Mouse (Mus musculus) splenic B cell, adult 2 months (primary cell): Measurements from ENCODE around the gene Ube2u.
"Not testable (repeated sequence)": the region's sequence is repeated elsewhere in the genome, so short reads cannot be mapped to it uniquely, and the experiment has no call there.

Experiments
- DNase-seq: peaks from one replicate; pipeline ENCODE4 v3.0.0-alpha.2; 2011; ENCODE audit warnings: low read depth, low spot score
- H3K27me3 ChIP-seq: 2 replicates; pipeline ENCODE4 v1.6.1; 2012; ENCODE audit warnings: mild to moderate bottlenecking, low read length, moderate library complexity, mixed read lengths; ENCODE audit not compliant: control insufficient read depth, poor library complexity, insufficient read depth, severe bottlenecking
- H3K36me3 ChIP-seq: 2 replicates; pipeline ENCODE4 v1.6.1; 2012; ENCODE audit warnings: mild to moderate bottlenecking, low read length, moderate library complexity, mixed read lengths; ENCODE audit not compliant: control insufficient read depth, poor library complexity, insufficient read depth, severe bottlenecking

The Ube2u gene

DNA sequence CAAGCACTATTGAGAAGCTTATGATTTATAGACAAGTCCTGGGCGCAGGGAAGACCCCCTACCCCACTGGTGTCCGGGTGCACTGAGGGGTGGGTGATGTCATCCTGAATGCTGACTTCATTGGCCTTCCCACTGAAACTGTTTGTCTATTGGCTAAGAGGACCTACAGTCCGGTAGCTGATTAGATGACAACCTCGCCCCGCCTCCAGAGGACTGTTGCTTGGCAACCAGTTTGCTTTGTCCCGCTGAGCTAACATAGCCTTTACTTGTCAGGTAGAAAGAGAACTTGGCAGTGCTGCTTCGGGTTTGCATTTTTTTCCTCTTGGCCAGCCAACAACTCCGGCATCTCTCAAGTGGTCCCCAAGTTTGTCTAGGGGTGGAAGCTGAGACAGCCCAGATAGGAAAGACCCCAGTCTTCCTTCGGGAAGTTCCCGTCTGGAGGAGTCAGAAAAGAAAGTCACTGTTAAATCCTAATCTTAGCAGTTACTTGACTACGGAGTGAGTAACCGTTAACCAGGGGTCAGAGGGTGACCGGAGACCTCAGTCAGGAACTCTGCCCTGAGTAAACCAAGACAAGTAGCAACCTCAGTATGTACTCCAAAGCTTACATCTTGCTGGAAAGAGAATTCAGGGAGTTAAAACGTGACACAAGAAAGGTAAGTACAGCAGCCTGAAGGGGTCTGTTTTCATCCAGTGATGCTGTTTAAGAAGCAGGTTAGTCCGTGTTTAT, at the start of gene Ube2u:
Gene Ube2u (plus strand): TSS at position 258 of the 730 bp plus-strand sequence.
- DNase-seq = no peak
- no peaks in the 10 kb centered on the region for H3K36me3 ChIP-seq
- H3K27me3 ChIP-seq = no peaks in the 10 kb centered on the region

DNA sequence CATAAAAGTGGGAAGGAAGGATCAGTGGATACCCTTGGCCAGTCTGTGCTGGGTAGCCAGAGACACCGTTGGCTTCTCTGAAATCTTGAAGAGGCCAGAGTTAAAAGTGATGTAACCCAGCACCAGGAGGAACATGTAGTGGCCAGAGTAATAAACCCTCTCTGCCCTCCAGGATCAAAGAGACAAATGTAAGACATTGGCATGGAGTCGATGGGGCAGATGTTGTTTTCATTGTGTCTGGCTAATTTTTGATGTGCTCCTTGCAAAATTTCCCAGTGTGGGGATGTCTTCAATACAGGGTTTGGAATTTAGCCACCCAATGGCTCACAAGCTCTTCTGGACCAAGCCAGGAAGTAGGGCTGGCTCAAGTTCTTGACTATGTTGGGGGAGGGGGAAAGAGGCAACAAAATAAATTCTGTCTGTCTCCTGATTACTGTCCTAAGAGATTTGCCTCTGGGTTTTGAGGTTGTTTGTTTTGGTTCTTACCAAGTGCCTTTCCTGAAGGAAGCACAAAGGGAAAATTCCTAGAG, 49.2 kb upstream of the Ube2u start:
- Histone ChIP-seq H3K36me3 (no peaks in the 10 kb centered on the region), H3K27me3 (no peaks in the 10 kb centered on the region)
- DNase-seq = no peak

DNA sequence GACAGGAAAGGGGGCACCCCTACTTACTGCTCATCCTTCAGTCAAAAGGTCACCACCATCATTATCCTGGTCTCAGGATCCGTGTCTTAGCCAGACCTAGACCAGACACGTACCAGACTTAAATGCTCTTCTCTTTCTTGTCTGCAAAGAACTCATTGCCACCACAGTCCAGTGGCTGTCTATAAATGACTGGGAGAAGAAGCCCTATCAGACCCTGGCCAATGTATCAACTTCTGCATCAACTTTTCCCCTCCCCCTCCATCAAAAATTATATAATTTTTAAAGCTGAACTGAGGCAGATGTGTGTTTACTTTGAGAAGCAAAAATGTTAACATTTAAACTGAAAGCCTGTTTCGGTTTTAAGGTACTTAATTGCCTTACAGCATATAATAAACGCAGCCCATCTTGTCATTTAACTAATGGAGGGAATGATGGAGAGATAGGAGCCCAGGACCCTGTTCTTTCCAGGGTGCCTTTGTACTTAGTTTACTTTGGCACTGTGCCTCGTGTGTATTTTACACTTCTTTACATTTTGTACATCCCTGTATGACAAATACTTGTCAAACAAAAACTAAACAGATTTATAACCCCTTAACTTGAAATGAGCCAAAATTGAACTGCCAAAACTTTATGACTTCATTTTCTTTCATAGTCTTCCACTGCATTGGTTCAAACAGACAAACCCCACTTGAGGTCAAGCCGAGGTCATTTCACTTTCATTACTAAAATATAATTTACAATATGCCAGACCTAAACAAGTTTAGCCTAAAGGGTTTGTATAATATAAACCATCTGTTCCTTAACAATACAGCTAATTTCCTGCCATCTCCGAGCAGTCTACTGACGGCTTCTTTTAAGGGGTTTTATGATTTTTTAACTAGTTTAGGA, 43.1 kb upstream of the Ube2u start:
- no peak for DNase-seq
- Histone ChIP-seq H3K27me3 (no peaks in the 10 kb centered on the region), H3K36me3 (no peaks in the 10 kb centered on the region)

DNA sequence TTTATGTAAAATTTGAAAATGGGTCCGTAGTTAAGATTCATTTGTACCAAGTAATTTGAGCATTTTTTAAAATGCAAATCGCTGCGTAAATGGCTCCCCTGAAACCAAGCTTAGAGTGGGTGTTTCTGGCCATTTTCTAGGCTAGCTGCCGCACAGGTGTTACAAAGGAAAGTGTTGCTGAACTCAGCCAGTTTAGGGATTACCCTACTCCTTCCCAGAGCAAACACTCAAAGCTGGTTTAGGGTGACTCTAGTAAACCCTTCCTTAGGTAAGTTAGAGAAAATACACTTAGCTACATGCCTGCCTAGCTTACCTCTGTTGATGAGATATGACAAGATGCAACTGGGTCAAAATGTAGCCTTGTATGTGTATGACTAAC, 42.5 kb upstream of the Ube2u start:
- no peak for DNase-seq
- Histone ChIP-seq H3K36me3 (no peaks in the 10 kb centered on the region), H3K27me3 (no peaks in the 10 kb centered on the region)

DNA sequence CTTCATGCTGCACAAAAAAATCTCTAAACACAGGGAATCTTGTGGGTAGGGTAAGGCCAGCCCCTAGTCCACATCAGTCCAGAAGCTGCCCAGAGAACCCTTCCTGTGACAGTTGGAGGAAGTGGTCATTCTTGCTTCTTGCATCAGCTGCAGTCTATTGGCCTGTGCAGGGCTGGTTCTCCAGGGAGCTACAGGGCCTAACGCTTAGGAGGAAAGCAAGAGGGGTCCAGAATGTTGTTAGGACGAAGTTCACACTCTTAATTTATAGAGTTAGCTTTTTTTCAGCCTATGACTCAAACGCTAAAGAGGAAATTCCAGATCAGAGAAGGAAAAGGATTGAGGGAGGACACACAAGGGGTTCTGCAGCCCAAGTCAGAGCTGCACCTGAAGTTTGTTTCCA, 31.8 kb upstream of the Ube2u start:
- no peaks in the 10 kb centered on the region for H3K27me3 ChIP-seq
- no peaks in the 10 kb centered on the region for H3K36me3 ChIP-seq
- DNase-seq = no peak

DNA sequence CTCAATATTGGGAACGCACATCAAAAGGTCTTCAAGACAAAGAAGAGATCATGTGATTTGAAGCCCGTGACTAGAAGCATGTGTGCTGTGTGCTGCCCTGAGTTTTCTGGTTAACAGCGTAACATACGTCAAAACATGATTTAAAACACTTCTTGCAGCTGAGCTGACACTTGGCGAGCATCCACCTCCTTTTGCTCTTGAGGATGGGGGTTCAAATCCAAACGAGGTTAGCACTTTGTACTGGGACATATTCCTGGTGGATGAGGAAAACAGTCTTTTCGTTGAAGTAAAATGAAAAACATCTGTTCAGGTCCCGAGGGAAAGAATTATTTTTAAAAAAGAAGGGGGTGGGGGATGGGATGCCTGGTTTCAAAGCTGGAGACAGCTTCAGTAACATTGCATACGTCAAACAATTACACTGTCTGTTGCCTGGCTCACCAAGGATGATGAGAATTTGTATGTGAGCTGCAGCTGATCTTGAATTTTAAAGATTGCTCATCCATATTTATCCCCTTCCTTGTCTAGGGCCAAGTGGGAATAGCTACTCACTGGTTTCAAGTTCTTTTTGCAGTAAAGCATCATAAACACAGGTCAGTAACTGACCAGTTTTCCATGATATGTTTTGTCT, 16.0 kb upstream of the Ube2u start:
- Histone ChIP-seq H3K36me3 (no peaks in the 10 kb centered on the region), H3K27me3 (no peaks in the 10 kb centered on the region)
- DNase-seq = no peak

DNA sequence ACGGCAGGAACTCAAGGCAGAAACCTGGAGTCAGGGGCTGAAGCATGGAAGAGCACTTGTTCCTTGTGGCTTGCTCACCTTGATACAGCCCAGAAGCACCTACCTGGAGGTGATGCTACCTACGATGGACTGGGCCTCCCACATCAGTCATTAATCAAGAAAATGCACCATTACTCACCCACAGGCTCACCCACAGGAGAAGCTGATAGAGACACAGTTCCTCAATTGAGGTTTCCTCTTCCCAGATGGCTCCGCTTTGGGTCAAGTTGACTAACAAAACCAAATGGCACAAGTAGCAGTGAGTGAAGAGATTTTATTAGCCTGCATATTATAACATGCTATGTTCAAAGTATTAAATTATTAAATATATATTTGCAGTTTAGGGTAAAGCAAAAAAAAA, 9.8 kb downstream of the Ube2u start:
- Histone ChIP-seq H3K27me3 (no peaks in the 10 kb centered on the region), H3K36me3 (no peaks in the 10 kb centered on the region)
- DNase-seq = no peak

DNA sequence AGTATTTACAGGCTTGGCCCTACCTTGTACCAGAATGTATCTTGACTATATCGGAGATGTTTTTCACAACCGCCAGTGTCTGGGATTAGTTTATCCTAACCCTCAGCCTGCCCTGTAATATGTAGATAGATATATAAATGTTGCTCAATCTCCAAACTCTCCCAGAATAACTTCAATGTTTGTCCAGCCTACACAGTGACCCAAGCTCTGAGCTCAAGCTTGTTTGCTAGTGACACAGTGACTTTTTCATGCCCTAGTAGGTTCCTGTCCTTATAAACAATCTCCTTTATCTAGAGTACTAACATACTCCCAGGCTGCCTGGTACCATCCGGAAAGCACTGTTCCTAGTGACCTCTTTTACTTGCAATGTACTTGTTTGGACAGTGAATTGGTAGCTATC, 16.5 kb downstream of the Ube2u start:
- no peaks in the 10 kb centered on the region for H3K36me3 ChIP-seq
- no peaks in the 10 kb centered on the region for H3K27me3 ChIP-seq
- no peak for DNase-seq

DNA sequence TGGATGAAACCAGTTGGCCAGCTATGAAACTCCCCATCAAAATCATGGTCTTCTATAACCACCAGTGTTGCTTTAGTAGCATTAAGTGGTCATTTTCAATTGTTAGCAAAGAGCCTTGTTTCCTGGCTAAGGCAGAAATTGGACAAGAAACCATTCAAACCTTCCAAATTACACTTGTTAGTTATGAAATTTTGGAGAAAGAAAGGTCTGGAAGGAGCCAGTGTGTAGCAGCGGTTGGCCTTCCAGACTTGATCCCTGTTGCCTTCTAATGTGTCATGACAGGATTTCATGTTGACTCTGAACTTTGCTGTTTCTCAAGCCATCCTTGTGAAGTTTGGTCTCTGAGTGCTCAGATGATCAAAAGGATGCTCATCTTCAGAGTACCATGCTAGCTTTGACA, 17.9 kb downstream of the Ube2u start:
- Histone ChIP-seq H3K36me3 (no peaks in the 10 kb centered on the region), H3K27me3 (no peaks in the 10 kb centered on the region)
- DNase-seq = no peak

DNA sequence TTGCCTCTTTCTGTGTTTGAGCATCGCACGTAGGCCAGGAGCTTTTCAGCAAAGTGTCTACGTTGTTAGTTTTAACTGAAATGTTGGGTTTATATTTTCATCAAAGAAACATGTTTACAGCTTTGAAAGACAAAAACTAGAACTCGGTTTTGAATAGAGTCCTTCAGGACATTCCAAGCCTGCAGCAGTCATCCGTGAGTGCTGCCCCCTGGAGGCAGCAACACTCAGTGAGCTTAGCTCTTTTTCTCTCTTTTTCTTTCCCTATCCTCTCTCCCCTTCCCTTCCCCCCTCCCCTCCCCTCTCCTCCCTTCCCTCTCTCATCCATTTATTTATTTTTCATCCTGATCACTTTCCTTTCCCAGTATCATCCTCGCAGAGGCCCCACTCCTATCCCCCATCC, 19.5 kb downstream of the Ube2u start:
- H3K27me3 ChIP-seq = no peaks in the 10 kb centered on the region
- DNase-seq = no peak
- H3K36me3 ChIP-seq = no peaks in the 10 kb centered on the region

DNA sequence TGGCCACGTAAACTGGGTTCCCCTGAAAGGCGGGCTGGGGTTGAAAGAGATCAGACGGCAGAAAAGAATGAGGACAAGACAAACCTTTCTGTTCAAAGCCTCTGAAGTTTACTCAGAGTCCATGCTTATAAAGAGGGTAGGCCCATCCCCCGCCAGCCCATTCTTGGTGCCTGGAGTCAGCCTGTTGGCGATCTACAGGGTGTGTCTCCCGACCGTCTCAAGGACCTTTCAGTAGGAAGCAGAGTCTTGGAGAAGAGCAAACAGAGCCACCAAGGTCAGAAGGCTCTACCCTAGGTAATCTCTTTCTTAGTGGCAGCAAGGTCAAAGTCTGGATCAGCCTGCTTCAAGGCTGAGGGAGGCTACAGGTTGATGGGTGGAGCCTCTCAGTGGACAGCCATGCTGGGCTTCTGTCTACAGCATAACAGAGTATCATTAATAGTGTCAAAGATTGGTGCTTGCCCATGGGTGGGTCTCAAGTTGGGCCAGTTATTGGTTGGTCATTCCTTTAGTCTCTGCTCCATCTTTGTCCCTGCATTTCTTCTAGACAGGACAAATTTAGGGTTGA, 20.5 kb downstream of the Ube2u start:
- H3K27me3 ChIP-seq, DNase-seq, H3K36me3 ChIP-seq: not testable (repeated sequence)

DNA sequence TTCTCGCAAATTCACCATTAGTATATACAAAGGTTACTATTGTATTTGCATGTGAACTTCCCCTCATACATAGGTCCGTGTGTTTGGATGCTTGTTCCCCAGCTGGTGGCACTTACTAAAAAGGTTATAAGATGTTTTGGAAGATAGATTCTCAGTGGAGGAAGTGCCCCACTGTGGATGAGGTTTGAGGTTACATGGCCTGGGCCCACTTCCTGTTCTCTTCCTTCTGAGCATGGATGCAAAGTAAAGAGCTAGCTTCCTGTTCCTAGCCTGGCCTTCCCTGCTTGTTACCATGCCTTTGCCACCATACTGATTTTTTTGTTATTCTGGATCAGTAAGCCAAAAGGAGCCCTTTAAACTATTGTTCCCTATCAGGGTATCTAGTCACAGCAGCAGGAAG, 24.7 kb downstream of the Ube2u start:
- no peak for DNase-seq

DNA sequence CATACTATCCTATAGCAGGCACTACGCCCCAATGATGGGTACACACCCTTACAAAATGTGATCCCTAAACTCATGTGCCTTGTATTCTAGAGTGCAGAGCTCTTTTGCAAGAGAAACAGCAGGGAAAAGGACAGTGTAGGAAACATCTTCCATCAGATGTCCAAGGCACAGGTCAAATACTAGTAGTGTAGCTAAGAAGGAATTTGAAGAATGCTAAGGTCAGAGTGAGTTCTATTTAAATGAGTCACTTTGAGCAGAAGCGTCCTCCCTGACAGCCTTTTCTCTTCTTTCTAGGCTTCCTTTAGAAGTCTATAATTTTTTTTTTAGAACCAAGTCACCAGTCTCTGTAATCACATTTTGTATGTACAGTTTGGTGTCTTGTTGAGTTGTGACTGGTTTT, 39.0 kb downstream of the Ube2u start:
- Histone ChIP-seq H3K36me3 (no peaks in the 10 kb centered on the region), H3K27me3 (no peaks in the 10 kb centered on the region)
- DNase-seq = no peak

More for the DNA sequence above, 24.7 kb downstream of the Ube2u start:
- Histone ChIP-seq H3K36me3 (no peaks in the 10 kb centered on the region), H3K27me3 (no peaks in the 10 kb centered on the region)

DNA sequence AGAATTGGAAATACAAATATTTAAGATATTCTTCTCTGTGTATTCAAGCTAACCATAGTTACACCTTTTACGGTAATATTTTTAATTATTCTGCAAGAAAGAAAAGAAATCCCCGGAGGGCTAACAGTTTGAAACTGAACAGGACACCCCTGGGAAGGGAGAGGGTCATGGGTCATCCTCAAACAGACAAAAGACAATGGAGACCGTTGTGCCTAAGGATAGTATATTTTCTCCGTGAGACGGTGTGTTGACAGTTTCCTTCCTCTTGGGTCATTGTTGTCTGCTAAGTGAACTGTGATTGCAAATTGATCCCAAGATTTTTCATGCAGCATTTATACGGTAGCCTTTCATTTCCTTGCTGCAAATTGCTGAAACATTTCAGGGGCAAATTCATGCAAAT, 43.9 kb downstream of the Ube2u start:
- Histone ChIP-seq H3K27me3 (no peaks in the 10 kb centered on the region), H3K36me3 (no peaks in the 10 kb centered on the region)
- DNase-seq = no peak

DNA sequence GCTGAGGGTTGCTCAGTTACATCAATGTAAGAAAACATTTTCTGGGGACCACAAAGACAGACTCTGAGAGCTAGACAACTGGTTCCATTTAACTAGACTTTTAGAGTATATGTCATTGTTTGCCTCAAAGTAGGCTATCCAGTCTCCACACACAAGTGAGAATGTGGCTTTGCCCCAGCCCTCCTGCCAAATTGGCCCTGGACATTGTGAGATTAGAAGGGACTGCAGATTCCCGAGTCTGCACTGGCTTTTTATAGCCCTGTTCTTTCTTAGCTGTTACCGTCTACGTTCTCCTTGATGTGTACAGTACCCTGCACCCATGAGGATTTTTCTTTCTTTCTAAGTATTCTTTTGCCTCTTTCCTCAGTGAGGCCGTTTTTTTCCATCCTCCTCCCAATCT, 46.1 kb downstream of the Ube2u start:
- H3K36me3 ChIP-seq = no peaks in the 10 kb centered on the region
- DNase-seq = no peak
- no peaks in the 10 kb centered on the region for H3K27me3 ChIP-seq
